Mouse (Mus musculus) liver, embryonic 14.5 days (tissue): ENCODE measurements around the gene Psd. TPM values are rescaled to one million over a fixed set of nuclear protein-coding genes. Genes with fewer than 3 reads are reported as not detected.

Experiments
- ATAC-seq: fragments of 200-750 bp; cut with Nextera tagmentation; 2 replicates; pipeline ENCODE4 v1.8.0; 2017; ENCODE audit warnings: moderate number of reproducible peaks, mild to moderate bottlenecking, moderate library complexity; ENCODE audit not compliant: insufficient read depth
- DNase-seq, 3 experiments: peaks; one replicate each; pipeline ENCODE4 v3.0.0-alpha.2; 2012 to 2013; ENCODE audit warnings: low read depth in 3 of 3, low spot score in 3 of 3
- H3K27ac ChIP-seq: fragments of 300-500 bp; sonication (generic); 2 replicates; pipeline ENCODE4 v1.5.1; 2014; ENCODE audit warnings: moderate library complexity, mild to moderate bottlenecking, control low read depth, inconsistent platforms
- H3K27me3 ChIP-seq: fragments of 300-500 bp; sonication (generic); 2 replicates; pipeline ENCODE4 v1.6.1; 2014; ENCODE audit warnings: mild to moderate bottlenecking, low read length, moderate library complexity; ENCODE audit not compliant: control insufficient read depth, insufficient read depth
- H3K36me3 ChIP-seq: fragments of 300-500 bp; sonication (generic); replicated peaks from 2 replicates; pipeline ENCODE4 v1.6.1; 2014; ENCODE audit warnings: low read depth; ENCODE audit not compliant: control insufficient read depth, insufficient read depth
- H3K4me1 ChIP-seq, 2 experiments: fragments of 200-500 bp in 1 of 2; fragments of 300-500 bp in 1 of 2; sonication (generic) in 1 of 2; replicated peaks; 2 replicates each; pipeline ENCODE4 v1.6.1; 2012 to 2014; ENCODE audit warnings: antibody characterized with exemption in 1 of 2, inconsistent platforms in 1 of 2, low read length in 1 of 2; ENCODE audit not compliant: control insufficient read depth in 2 of 2, insufficient read depth in 2 of 2
- H3K4me2 ChIP-seq: fragments of 300-500 bp; sonication (generic); 2 replicates; pipeline ENCODE4 v1.6.1; 2014; ENCODE audit warnings: low read depth, mild to moderate bottlenecking, control low read depth, moderate library complexity
- H3K4me3 ChIP-seq, 2 experiments: fragments of 200-500 bp in 1 of 2; fragments of 300-500 bp in 1 of 2; sonication (generic) in 1 of 2; 2 replicates each; pipeline ENCODE4 v1.5.1; 2012 to 2014; ENCODE audit warnings: low read depth in 2 of 2, low read length in 2 of 2, mild to moderate bottlenecking in 2 of 2, control low read depth in 1 of 2, inconsistent platforms in 1 of 2, moderate library complexity in 1 of 2; ENCODE audit not compliant: insufficient read depth in 1 of 2
- H3K9ac ChIP-seq: fragments of 300-500 bp; sonication (generic); replicated peaks from 2 replicates; pipeline ENCODE4 v1.6.1; 2014; ENCODE audit warnings: mild to moderate bottlenecking, control low read depth, moderate library complexity
- H3K9me3 ChIP-seq: fragments of 300-500 bp; sonication (generic); 2 replicates; pipeline ENCODE4 v1.6.1; 2016; ENCODE audit warnings: low read length, mixed read lengths; ENCODE audit not compliant: control insufficient read depth
- CTCF ChIP-seq: IDR thresholded peaks from 2 replicates; pipeline ENCODE4 v1.5.1; 2016; ENCODE audit warnings: antibody characterized with exemption, low read depth, control low read depth
- EP300 ChIP-seq: IDR thresholded peaks from 2 replicates; pipeline ENCODE4 v1.6.1; 2016; ENCODE audit warnings: antibody characterized with exemption, low read depth
- WGBS: fragments of 180-500 bp; shearing (Covaris S2); extraction: QIAGEN DNeasy Blood & Tissue Kit; methylation state at CpG from one replicate; pipeline ENCODE4 v1.1.7; 2014; ENCODE audit not compliant: insufficient replicate concordance; 5-methylcytosine and 5-hydroxymethylcytosine counted together
- polyA plus RNA-seq, 2 experiments: library from polyadenylated mRNA; depleted of rRNA in 1 of 2; stranded (reverse) in 1 of 2; unstranded in 1 of 2; fragments of >200 nt; fragmentation: Nextera tagmentation in 1 of 2; extraction: Ambion mirVana in 1 of 2; gene quantifications; 2 replicates each; pipeline versions ENCODE4 v1.2.1 to v1.2.3; 2012 to 2014

Psd gene
- polyA plus RNA-seq, 2 experiments: 4.9 TPM

DNA sequence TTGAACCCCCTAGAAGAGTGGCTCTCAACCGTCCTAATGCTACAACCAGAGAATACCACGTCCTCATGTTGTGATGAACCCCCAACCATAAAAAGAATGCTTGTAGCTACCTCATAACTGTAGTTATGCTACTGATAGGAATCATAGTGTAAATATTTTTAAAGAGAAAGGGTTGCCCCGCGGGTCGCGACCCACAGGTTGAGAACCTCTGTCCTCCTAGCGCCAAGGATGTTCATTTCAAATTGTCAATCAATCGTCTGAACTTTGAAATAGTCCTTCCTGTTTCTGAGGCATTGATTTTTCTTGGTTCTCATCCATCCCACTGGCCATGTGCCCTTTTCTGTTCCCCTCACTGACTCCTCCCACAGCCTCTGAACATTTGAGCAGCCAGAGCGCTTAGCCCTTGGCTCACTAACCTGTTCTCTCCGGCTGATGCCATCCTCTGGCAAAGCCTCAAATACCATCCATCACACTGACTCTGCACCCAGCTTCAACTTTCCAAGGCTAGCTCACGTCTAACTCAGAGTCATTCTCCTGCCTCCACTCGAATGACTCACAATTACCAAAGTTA is 36.3 kb downstream of the Psd start:
- Histone ChIP-seq H3K9ac (no peak overlapping the region), H3K27ac (no peak overlapping the region), H3K4me3 (no peak overlapping the region), H3K36me3 (no peaks in the 10 kb centered on the region), H3K27me3 (no peaks in the 10 kb centered on the region), H3K4me2 (no peak overlapping the region), H3K4me1 (no peaks in the 10 kb centered on the region), H3K9me3 (no peaks in the 10 kb centered on the region)
- TF ChIP-seq CTCF: no peak
- no peak for TF ChIP-seq EP300
- ATAC-seq (no peak), DNase-seq (no peak)
- WGBS: 43% methylated on average over 12 of the region's 12 CpGs

DNA sequence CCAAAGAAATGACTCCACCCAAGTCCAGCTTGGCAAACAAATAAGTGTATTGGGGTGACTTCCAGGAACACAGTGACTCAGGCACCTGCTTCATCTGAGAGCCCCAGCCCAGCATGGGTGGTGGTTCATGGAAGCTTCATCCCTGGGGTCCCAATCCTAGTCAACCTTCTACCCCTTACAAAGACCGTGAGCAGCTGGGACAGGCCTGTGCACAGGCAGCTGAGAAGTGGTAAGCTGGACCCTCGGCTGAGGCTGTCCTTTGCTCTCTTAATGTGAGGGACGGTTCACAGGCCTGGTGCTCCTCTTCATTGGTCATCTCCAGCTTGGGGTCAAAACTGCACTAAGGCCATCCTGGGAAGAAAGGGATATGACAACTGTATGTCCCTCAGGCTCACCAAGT is 39.4 kb downstream of the Psd start:
- DNase-seq (no peak), ATAC-seq (no peak)
- no peaks in the 10 kb centered on the region for H3K27me3 ChIP-seq
- H3K4me1 ChIP-seq: no peaks in the 10 kb centered on the region
- WGBS: 70% methylated on average over 3 of the region's 3 CpGs
- H3K9ac ChIP-seq: no peak overlapping the region
- H3K27ac ChIP-seq: no peak overlapping the region
- H3K4me3 ChIP-seq: no peak overlapping the region
- H3K36me3 ChIP-seq: no peaks in the 10 kb centered on the region; the same call in none of the 2 replicates
- no peak for TF ChIP-seq EP300
- no peak for TF ChIP-seq CTCF
- H3K4me2 ChIP-seq: no peak overlapping the region
- no peaks in the 10 kb centered on the region for H3K9me3 ChIP-seq

DNA sequence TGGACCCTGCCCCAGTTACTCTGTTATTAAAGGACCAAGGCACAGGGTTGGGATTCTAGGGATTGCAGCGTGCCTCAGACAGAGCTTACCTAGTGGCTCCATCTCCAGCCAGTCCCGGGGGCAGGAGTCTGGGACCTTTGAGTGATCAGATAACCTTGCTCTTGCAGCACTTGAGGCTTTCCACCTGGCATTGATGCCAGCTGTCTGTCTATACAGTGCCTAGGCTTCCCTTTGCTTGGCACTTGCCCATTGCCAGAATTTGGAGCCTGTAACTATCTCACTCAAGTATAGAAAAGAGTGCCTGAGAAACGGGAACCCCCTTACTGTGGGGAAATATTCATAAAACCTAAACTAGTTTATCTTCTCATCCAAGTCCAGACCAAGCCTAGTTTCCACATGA is 40.0 kb downstream of the Psd start:
- no peak overlapping the region for H3K4me2 ChIP-seq
- WGBS: 75% methylated on average over 3 of the region's 3 CpGs
- no peak for DNase-seq
- no peak for ATAC-seq
- H3K27me3 ChIP-seq: no peaks in the 10 kb centered on the region
- no peaks in the 10 kb centered on the region for H3K9me3 ChIP-seq
- no peaks in the 10 kb centered on the region for H3K4me1 ChIP-seq
- TF ChIP-seq CTCF: no peak
- no peak for TF ChIP-seq EP300
- H3K9ac ChIP-seq: no peak overlapping the region
- no peak overlapping the region for H3K4me3 ChIP-seq
- H3K27ac ChIP-seq: no peak overlapping the region
- no peaks in the 10 kb centered on the region; the same call in none of the 2 replicates for H3K36me3 ChIP-seq

DNA sequence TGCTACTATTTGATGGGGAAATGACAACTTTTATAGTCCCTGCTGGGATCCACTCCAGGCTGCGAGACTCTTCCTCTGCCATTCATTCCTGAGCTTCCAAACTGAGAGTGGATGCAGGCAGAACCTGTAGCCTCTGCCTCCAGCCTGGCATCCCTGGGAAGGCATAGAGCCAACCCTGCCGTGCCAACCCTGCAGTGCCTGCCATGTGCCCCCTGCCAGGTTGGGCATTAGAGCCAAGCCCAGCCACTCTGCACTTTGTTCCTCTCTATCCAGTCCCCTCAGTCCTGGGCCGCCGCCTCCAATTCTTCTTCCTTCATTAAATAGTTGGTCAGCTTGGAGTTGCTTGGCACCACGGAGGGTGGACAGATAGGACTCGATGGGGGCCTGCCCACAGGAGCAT is 40.9 kb downstream of the Psd start:
- no peaks in the 10 kb centered on the region; the same call in none of the 2 replicates for H3K36me3 ChIP-seq

DNA sequence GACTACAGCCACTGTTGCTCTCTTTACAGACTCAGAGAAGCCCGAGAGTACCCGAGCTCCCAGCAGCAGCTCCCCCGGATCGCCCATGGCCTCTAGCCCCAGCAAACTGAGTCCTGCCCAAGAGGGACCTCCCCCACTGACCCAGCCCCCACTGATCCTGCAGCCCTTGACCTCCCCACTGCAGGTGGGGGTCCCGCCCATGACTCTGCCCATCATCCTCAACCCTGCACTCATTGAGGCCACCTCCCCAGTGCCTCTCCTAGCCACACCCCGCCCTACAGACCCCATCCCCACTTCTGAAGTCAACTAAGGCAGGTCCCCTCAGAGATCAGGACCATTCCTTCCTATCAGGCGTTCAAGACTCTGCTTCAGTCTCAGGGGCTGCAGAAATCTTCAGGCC is 41.3 kb downstream of the Psd start:
- Histone ChIP-seq H3K27ac (no peak overlapping the region), H3K4me2 (no peak overlapping the region), H3K9ac (no peak overlapping the region), H3K27me3 (no peaks in the 10 kb centered on the region), H3K4me1 (no peaks in the 10 kb centered on the region), H3K9me3 (no peaks in the 10 kb centered on the region), H3K36me3 (no peaks in the 10 kb centered on the region; the same call in none of the 2 replicates), H3K4me3 (no peak overlapping the region)
- 74% methylated on average over 7 of the region's 7 CpGs for WGBS
- ATAC-seq: no peak
- TF ChIP-seq EP300: no peak
- no peak for TF ChIP-seq CTCF
- DNase-seq: no peak

More for the DNA sequence above, 40.9 kb downstream of the Psd start:
- H3K27ac ChIP-seq: no peak overlapping the region
- H3K4me2 ChIP-seq: no peak overlapping the region
- no peaks in the 10 kb centered on the region for H3K27me3 ChIP-seq
- H3K9me3 ChIP-seq: no peaks in the 10 kb centered on the region
- no peak overlapping the region for H3K9ac ChIP-seq
- TF ChIP-seq EP300 (no peak), CTCF (no peak)
- DNase-seq (no peak), ATAC-seq (no peak)
- H3K4me1 ChIP-seq: no peaks in the 10 kb centered on the region
- no peak overlapping the region for H3K4me3 ChIP-seq
- 84% methylated on average over 6 of the region's 6 CpGs for WGBS
